Mouse (Mus musculus) left cerebral cortex, adult 8-10 months (tissue): ENCODE data around the gene Pdgfa. TPM values are rescaled to one million over a fixed set of nuclear protein-coding genes. Genes with fewer than 3 reads are reported as not detected.

Experiments
- DNase-seq, 2 experiments: peaks; one replicate each; pipeline ENCODE4 v3.0.0; 2022; ENCODE audit warnings: low spot score in 2 of 2
- total RNA-seq, 4 experiments: library from RNA; stranded (reverse); gene quantifications; 2 replicates each; pipeline ENCODE4 v1.2.4; 2022

Pdgfa gene
- total RNA-seq: 10 to 100 TPM; 41.9 to 48.3 (median 44.5) TPM

- DNase-seq: peak in 1 of 2 experiments; percentile 53
Observed at GRCm38 (mm10) chr5:138997171-138997788, at the start of gene Pdgfa. Gene Pdgfa, minus strand, starts transcription at chr5:138997370.

GRCm38 (mm10) chr5:139046636-139047035 lies 49.5 kb upstream of the Pdgfa start:
- no peak for DNase-seq

- no peak for DNase-seq
Observed at GRCm38 (mm10) chr5:139043546-139043945, 46.4 kb upstream of the Pdgfa start.

- no peak for DNase-seq
Observed at GRCm38 (mm10) chr5:139042299-139042698, 45.1 kb upstream of the Pdgfa start.

- DNase-seq: no peak
Observed at GRCm38 (mm10) chr5:139035171-139035570, 38.0 kb upstream of the Pdgfa start.

- DNase-seq: no peak
Observed at GRCm38 (mm10) chr5:139034746-139035145, 37.6 kb upstream of the Pdgfa start.

- DNase-seq: no peak
Observed at GRCm38 (mm10) chr5:139033406-139034317, 36.5 kb upstream of the Pdgfa start.

- DNase-seq: no peak
Observed at GRCm38 (mm10) chr5:139027603-139028002, 30.4 kb upstream of the Pdgfa start.

GRCm38 (mm10) chr5:139024351-139025105 lies 27.4 kb upstream of the Pdgfa start:
- no peak for DNase-seq

- DNase-seq: no peak
Observed at GRCm38 (mm10) chr5:139020595-139020994, 23.4 kb upstream of the Pdgfa start.

GRCm38 (mm10) chr5:139017371-139018124 lies 20.4 kb upstream of the Pdgfa start:
- no peak for DNase-seq

GRCm38 (mm10) chr5:139015097-139015496 lies 17.9 kb upstream of the Pdgfa start:
- no peak for DNase-seq

- no peak for DNase-seq
Observed at GRCm38 (mm10) chr5:139010649-139011048, 13.5 kb upstream of the Pdgfa start.

GRCm38 (mm10) chr5:139007141-139007775 lies 10.1 kb upstream of the Pdgfa start:
- DNase-seq: no peak

GRCm38 (mm10) chr5:139004588-139004987 lies 7.4 kb upstream of the Pdgfa start:
- DNase-seq: no peak

- DNase-seq: no peak
Observed at GRCm38 (mm10) chr5:138999716-139000115, 2.5 kb upstream of the Pdgfa start.

GRCm38 (mm10) chr5:138997936-138998580 lies 888 bp upstream of the Pdgfa start:
- no peak for DNase-seq

GRCm38 (mm10) chr5:138996322-138997073 lies 672 bp downstream of the Pdgfa start:
- DNase-seq: peak in 1 of 2 experiments; percentile 43

GRCm38 (mm10) chr5:138995721-138996311 lies 1.4 kb downstream of the Pdgfa start:
- peak; percentile 54 to 70 for DNase-seq
